Mouse (Mus musculus): ENCODE results near the gene Ndufb4.

GRCm38 (mm10) chr16:37697271-37697670, 43.0 kb upstream of the Ndufb4 start:
- no peak for TF ChIP-seq POLR2A (IDR thresholded peaks at IDR 0.05; ENCODE audit: borderline replicate concordance, insufficient read depth, low read length)
- no peak for TF ChIP-seq CTCF (IDR thresholded peaks at IDR 0.05; ENCODE audit: borderline replicate concordance, insufficient read depth, low read depth, low read length)
